Mouse (Mus musculus): ENCODE measurements at regions not wholly inside any gene's neighbourhood (a gene's known extent, or its start where the extent isn't known, plus 50 kb on each side); places are given as distances from the start of the nearest gene placed in this dataset.

- TF ChIP-seq CTCF (IDR thresholded peaks at IDR 0.05; ENCODE audit: borderline replicate concordance, insufficient read depth, low read depth, low read length) (no peak), POLR2A (IDR thresholded peaks at IDR 0.05; ENCODE audit: borderline replicate concordance, insufficient read depth, low read length) (no peak)
- 21% methylated on average over 1 of the region's 1 CpGs for WGBS
- Histone ChIP-seq H3K27me3 (ENCODE audit: control insufficient read depth, insufficient read depth, low read length) (no peaks in the 10 kb centered on the region), H3K27ac (ENCODE audit: insufficient read depth, low read length) (no peak overlapping the region), H3K4me1 (ENCODE audit: control insufficient read depth, insufficient read depth, low read length) (no peaks in the 10 kb centered on the region), H3K4me3 (replicated peaks; ENCODE audit: insufficient read depth, low read depth, low read length) (no peak overlapping the region)
- no peak for DNase-seq
Measured at GRCm38 (mm10) chr3:157729711-157730367, 163.1 kb downstream of the Ptger3 start.

- no peaks in the 10 kb centered on the region for H3K4me1 ChIP-seq (ENCODE audit: control insufficient read depth, insufficient read depth, low read length)
- H3K27me3 ChIP-seq (ENCODE audit: control insufficient read depth, insufficient read depth, low read length), result no peaks in the 10 kb centered on the region
- no peak overlapping the region for H3K27ac ChIP-seq (ENCODE audit: insufficient read depth, low read length)
- WGBS, result 68% methylated on average over 1 of the region's 1 CpGs
- no peak for DNase-seq
- no peak overlapping the region for H3K4me3 ChIP-seq (replicated peaks; ENCODE audit: insufficient read depth, low read depth, low read length)
- TF ChIP-seq CTCF (IDR thresholded peaks at IDR 0.05; ENCODE audit: borderline replicate concordance, insufficient read depth, low read depth, low read length), result no peak
- no peak for TF ChIP-seq POLR2A (IDR thresholded peaks at IDR 0.05; ENCODE audit: borderline replicate concordance, insufficient read depth, low read length)
Measured at GRCm38 (mm10) chr3:157724542-157724941, 157.8 kb downstream of the Ptger3 start.

- 65% methylated on average over 5 of the region's 5 CpGs for WGBS
- no peak for TF ChIP-seq POLR2A (IDR thresholded peaks at IDR 0.05; ENCODE audit: borderline replicate concordance, insufficient read depth, low read length)
- TF ChIP-seq CTCF (IDR thresholded peaks at IDR 0.05; ENCODE audit: borderline replicate concordance, insufficient read depth, low read depth, low read length), result no peak
- Histone ChIP-seq H3K4me3 (replicated peaks; ENCODE audit: insufficient read depth, low read depth, low read length) (no peak overlapping the region), H3K27ac (ENCODE audit: insufficient read depth, low read length) (no peak overlapping the region), H3K4me1 (ENCODE audit: control insufficient read depth, insufficient read depth, low read length) (no peaks in the 10 kb centered on the region), H3K27me3 (ENCODE audit: control insufficient read depth, insufficient read depth, low read length) (no peaks in the 10 kb centered on the region)
- DNase-seq, result no peak
Measured at GRCm38 (mm10) chr3:157723184-157723583, 156.5 kb downstream of the Ptger3 start.

GRCm38 (mm10) chr3:157717313-157717921 lies 150.7 kb downstream of the Ptger3 start:
- H3K27ac ChIP-seq (ENCODE audit: insufficient read depth, low read length), result no peak overlapping the region
- H3K27me3 ChIP-seq (ENCODE audit: control insufficient read depth, insufficient read depth, low read length), result no peaks in the 10 kb centered on the region
- H3K4me3 ChIP-seq (replicated peaks; ENCODE audit: insufficient read depth, low read depth, low read length), result no peak overlapping the region
- TF ChIP-seq CTCF (IDR thresholded peaks at IDR 0.05; ENCODE audit: borderline replicate concordance, insufficient read depth, low read depth, low read length), result peak; percentile 78
- no peak for TF ChIP-seq POLR2A (IDR thresholded peaks at IDR 0.05; ENCODE audit: borderline replicate concordance, insufficient read depth, low read length)
- no peaks in the 10 kb centered on the region for H3K4me1 ChIP-seq (ENCODE audit: control insufficient read depth, insufficient read depth, low read length)
- WGBS, result 21% methylated on average over 7 of the region's 7 CpGs
- DNase-seq, result peak; percentile 43 to 65

GRCm38 (mm10) chr3:157714023-157714422 lies 147.3 kb downstream of the Ptger3 start:
- no peak for TF ChIP-seq POLR2A (IDR thresholded peaks at IDR 0.05; ENCODE audit: borderline replicate concordance, insufficient read depth, low read length)
- Histone ChIP-seq H3K4me1 (ENCODE audit: control insufficient read depth, insufficient read depth, low read length) (no peaks in the 10 kb centered on the region), H3K27me3 (ENCODE audit: control insufficient read depth, insufficient read depth, low read length) (no peaks in the 10 kb centered on the region), H3K4me3 (replicated peaks; ENCODE audit: insufficient read depth, low read depth, low read length) (no peak overlapping the region), H3K27ac (ENCODE audit: insufficient read depth, low read length) (no peak overlapping the region)
- 53% methylated on average over 3 of the region's 3 CpGs for WGBS
- DNase-seq, result no peak

GRCm38 (mm10) chr3:157710790-157711381 lies 144.2 kb downstream of the Ptger3 start:
- TF ChIP-seq POLR2A (IDR thresholded peaks at IDR 0.05; ENCODE audit: borderline replicate concordance, insufficient read depth, low read length) (no peak), CTCF (IDR thresholded peaks at IDR 0.05; ENCODE audit: borderline replicate concordance, insufficient read depth, low read depth, low read length) (no peak)
- 88% methylated on average over 1 of the region's 1 CpGs for whole genome bisulfite sequencing
- H3K27ac ChIP-seq (ENCODE audit: insufficient read depth, low read length), result no peak overlapping the region

GRCm38 (mm10) chr3:157699961-157700360 lies 133.3 kb downstream of the Ptger3 start:
- Histone ChIP-seq H3K27ac (ENCODE audit: insufficient read depth, low read length) (no peak overlapping the region), H3K4me3 (replicated peaks; ENCODE audit: insufficient read depth, low read depth, low read length) (no peak overlapping the region), H3K4me1 (ENCODE audit: control insufficient read depth, insufficient read depth, low read length) (no peaks in the 10 kb centered on the region), H3K27me3 (ENCODE audit: control insufficient read depth, insufficient read depth, low read length) (no peaks in the 10 kb centered on the region; the same call in 1 of the 2 replicates)
- DNase-seq, result no peak
- no peak for TF ChIP-seq CTCF (IDR thresholded peaks at IDR 0.05; ENCODE audit: borderline replicate concordance, insufficient read depth, low read depth, low read length)
- no peak for TF ChIP-seq POLR2A (IDR thresholded peaks at IDR 0.05; ENCODE audit: borderline replicate concordance, insufficient read depth, low read length)

More at GRCm38 (mm10) chr3:157710790-157711381, 144.2 kb downstream of the Ptger3 start:
- Histone ChIP-seq H3K4me3 (replicated peaks; ENCODE audit: insufficient read depth, low read depth, low read length) (no peak overlapping the region), H3K27me3 (ENCODE audit: control insufficient read depth, insufficient read depth, low read length) (no peaks in the 10 kb centered on the region), H3K4me1 (ENCODE audit: control insufficient read depth, insufficient read depth, low read length) (no peaks in the 10 kb centered on the region)
- DNase-seq, result no peak

GRCm38 (mm10) chr3:157698529-157698928 lies 131.8 kb downstream of the Ptger3 start:
- DNase-seq, result no peak
- H3K27me3 ChIP-seq (ENCODE audit: control insufficient read depth, insufficient read depth, low read length), result no peaks in the 10 kb centered on the region; the same call in 1 of the 2 replicates
- no peak for TF ChIP-seq POLR2A (IDR thresholded peaks at IDR 0.05; ENCODE audit: borderline replicate concordance, insufficient read depth, low read length)
- TF ChIP-seq CTCF (IDR thresholded peaks at IDR 0.05; ENCODE audit: borderline replicate concordance, insufficient read depth, low read depth, low read length), result no peak
- no peak overlapping the region for H3K4me3 ChIP-seq (replicated peaks; ENCODE audit: insufficient read depth, low read depth, low read length)
- H3K4me1 ChIP-seq (ENCODE audit: control insufficient read depth, insufficient read depth, low read length), result no peaks in the 10 kb centered on the region
- no peak overlapping the region for H3K27ac ChIP-seq (ENCODE audit: insufficient read depth, low read length)
- 93% methylated on average over 5 of the region's 5 CpGs for WGBS
